Mouse (Mus musculus) CH12.LX (cell line): ENCODE data around the gene Cntfr.
"Not testable (repeated sequence)": the region's sequence is repeated elsewhere in the genome, so short reads cannot be mapped to it uniquely, and the experiment has no call there.

Source experiments
- CTCF ChIP-seq, 2 experiments: IDR thresholded peaks in 1 of 2; conservative IDR thresholded peaks in 1 of 2; 2 replicates each; pipeline ENCODE4 v1.5.1; 2011 to 2012; ENCODE audit warnings: low read depth in 2 of 2, low read length in 2 of 2, improper control_type of control experiment in 1 of 2, inconsistent platforms in 1 of 2, mild to moderate bottlenecking in 1 of 2, moderate library complexity in 1 of 2
- RAD21 ChIP-seq: IDR thresholded peaks from 2 replicates; pipeline ENCODE4 v1.6.1; 2011; ENCODE audit warnings: low read depth, mild to moderate bottlenecking, low read length, improper control_type of control experiment, moderate library complexity

DNA sequence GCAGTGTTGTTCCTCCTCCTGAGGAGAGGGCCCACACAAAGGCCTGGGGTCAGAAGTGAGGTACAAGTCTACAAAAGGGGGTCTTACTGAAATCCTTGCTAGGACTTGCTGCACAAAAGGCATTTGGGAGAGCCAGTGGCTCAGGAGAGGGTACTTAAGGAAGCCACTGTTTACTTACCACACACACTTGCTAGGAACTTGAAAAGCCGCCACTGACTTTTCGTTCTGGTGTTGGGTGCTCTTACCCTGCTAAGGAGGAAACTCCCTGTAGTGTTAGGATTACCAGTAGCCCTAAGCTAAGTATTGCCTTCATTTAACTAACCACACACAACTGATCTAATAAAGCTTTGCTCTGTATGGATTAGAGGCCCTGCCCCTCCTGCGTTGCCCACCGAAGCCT, 6.9 kb downstream of the Cntfr start:
- TF ChIP-seq CTCF (conservative IDR thresholded peaks at IDR 0.05 in 1 of 2, IDR thresholded peaks at IDR 0.05 in 1 of 2; ENCODE audit: low read depth in 2 of 2, low read length in 2 of 2); RAD21: not testable (repeated sequence)
